Mouse (Mus musculus) stomach, embryonic 14.5 days (tissue): ENCODE results near the gene Trim17. TPM values are rescaled to one million over a fixed set of nuclear protein-coding genes. Genes with fewer than 3 reads are reported as not detected.
A peak's percentile ranks its signal among the peaks of the same experiment; 100 is the strongest.

Experiments used
- ATAC-seq: fragments of 200-750 bp; cut with Nextera tagmentation; 2 replicates; pipeline ENCODE4 v1.8.0; 2017; ENCODE audit warnings: low read depth, moderate TSS enrichment; ENCODE audit not compliant: insufficient number of reproducible peaks, insufficient read depth, low FRiP score
- H3K27ac ChIP-seq: fragments of 300-500 bp; sonication (generic); 2 replicates; pipeline ENCODE4 v1.5.1; 2014; ENCODE audit warnings: mild to moderate bottlenecking, low read length, moderate library complexity, mixed read lengths
- H3K27me3 ChIP-seq: fragments of 300-500 bp; sonication (generic); 2 replicates; pipeline ENCODE4 v1.6.1; 2014; ENCODE audit warnings: low read length, control low read depth, mixed read lengths; ENCODE audit not compliant: control insufficient read depth, insufficient read depth
- H3K36me3 ChIP-seq: fragments of 300-500 bp; sonication (generic); 2 replicates; pipeline ENCODE4 v1.6.1; 2014; ENCODE audit warnings: mild to moderate bottlenecking, control low read depth, low read length, moderate library complexity, mixed read lengths; ENCODE audit not compliant: control insufficient read depth, insufficient read depth
- H3K4me1 ChIP-seq: fragments of 300-500 bp; sonication (generic); 2 replicates; pipeline ENCODE4 v1.6.1; 2014; ENCODE audit warnings: low read length, control low read depth, mixed read lengths; ENCODE audit not compliant: control insufficient read depth, insufficient read depth
- H3K4me2 ChIP-seq: fragments of 300-500 bp; sonication (generic); replicated peaks from 2 replicates; pipeline ENCODE4 v1.6.1; 2014; ENCODE audit warnings: low read depth, low read length, control low read depth
- H3K4me3 ChIP-seq: fragments of 300-500 bp; sonication (generic); 2 replicates; pipeline ENCODE4 v1.5.1; 2014; ENCODE audit warnings: low read depth, low read length, control low read depth
- H3K9ac ChIP-seq: fragments of 300-500 bp; sonication (generic); replicated peaks from 2 replicates; pipeline ENCODE4 v1.6.1; 2014; ENCODE audit warnings: low read depth, mild to moderate bottlenecking, control low read depth, low read length, moderate library complexity, mixed read lengths
- H3K9me3 ChIP-seq: fragments of 300-500 bp; sonication (generic); 2 replicates; pipeline ENCODE4 v1.6.1; 2016; ENCODE audit warnings: low read depth, low read length, control low read depth; ENCODE audit not compliant: control insufficient read depth
- WGBS: fragments of 180-500 bp; shearing (Covaris S2); extraction: QIAGEN DNeasy Blood & Tissue Kit; methylation state at CpG from one replicate; pipeline ENCODE4 v1.1.7; 2014; 5-methylcytosine and 5-hydroxymethylcytosine counted together
- polyA plus RNA-seq: library from polyadenylated mRNA; unstranded; fragments of >200 nt; fragmentation: Nextera tagmentation; extraction: Ambion mirVana; gene quantifications from 2 replicates; pipeline ENCODE4 v1.2.1, GENCODE M21; 2014

The Trim17 gene
- polyA plus RNA-seq, 1 experiment from 2014 or later, result 0.20 TPM

- WGBS, result 67% methylated on average over 2 of the region's 3 CpGs
- no peak for ATAC-seq
These were observed 27.8 kb upstream of the Trim17 start for GRCm38 (mm10) chr11:58926651-58927050.

GRCm38 (mm10) chr11:58927053-58927452, 27.4 kb upstream of the Trim17 start:
- 61% methylated on average over 2 of the region's 2 CpGs for WGBS
- Histone ChIP-seq H3K27me3 (no peaks in the 10 kb centered on the region), H3K9me3 (no peaks in the 10 kb centered on the region), H3K9ac (no peak overlapping the region), H3K36me3 (peaks cover 6% of the 10 kb centered on the region), H3K4me2 (no peak overlapping the region), H3K27ac (no peak overlapping the region), H3K4me1 (no peaks in the 10 kb centered on the region), H3K4me3 (no peak overlapping the region)
- ATAC-seq, result no peak

More at GRCm38 (mm10) chr11:58926651-58927050, 27.8 kb upstream of the Trim17 start:
- Histone ChIP-seq H3K27ac (no peak overlapping the region), H3K27me3 (no peaks in the 10 kb centered on the region), H3K9me3 (no peaks in the 10 kb centered on the region), H3K9ac (no peak overlapping the region), H3K4me1 (no peaks in the 10 kb centered on the region), H3K4me3 (no peak overlapping the region), H3K36me3 (peaks cover 2% of the 10 kb centered on the region), H3K4me2 (no peak overlapping the region)

GRCm38 (mm10) chr11:58927790-58928651, 26.5 kb upstream of the Trim17 start:
- no peak overlapping the region for H3K4me3 ChIP-seq
- H3K9ac ChIP-seq, result no peak overlapping the region
- H3K4me2 ChIP-seq, result peak overlapping the region; percentile 28; the same call in 1 of the 2 replicates
- ATAC-seq, result no peak
- no peaks in the 10 kb centered on the region for H3K9me3 ChIP-seq
- WGBS, result 26% methylated on average over 20 of the region's 20 CpGs
- H3K36me3 ChIP-seq, result peaks cover 13% of the 10 kb centered on the region
- no peaks in the 10 kb centered on the region for H3K27me3 ChIP-seq
- H3K27ac ChIP-seq, result no peak overlapping the region
- H3K4me1 ChIP-seq, result no peaks in the 10 kb centered on the region

GRCm38 (mm10) chr11:58929055-58929454, 25.4 kb upstream of the Trim17 start:
- Histone ChIP-seq H3K36me3 (peaks cover 23% of the 10 kb centered on the region), H3K9ac (no peak overlapping the region), H3K4me1 (no peaks in the 10 kb centered on the region), H3K27ac (no peak overlapping the region), H3K4me2 (no peak overlapping the region), H3K27me3 (no peaks in the 10 kb centered on the region), H3K4me3 (no peak overlapping the region), H3K9me3 (no peaks in the 10 kb centered on the region)
- no peak for ATAC-seq
- WGBS, result 58% methylated on average over 4 of the region's 4 CpGs

- Histone ChIP-seq H3K36me3 (peaks cover 29% of the 10 kb centered on the region), H3K4me3 (no peak overlapping the region), H3K9me3 (no peaks in the 10 kb centered on the region), H3K4me2 (no peak overlapping the region), H3K27ac (no peak overlapping the region), H3K4me1 (no peaks in the 10 kb centered on the region), H3K27me3 (no peaks in the 10 kb centered on the region), H3K9ac (no peak overlapping the region)
- 45% methylated on average over 3 of the region's 3 CpGs for WGBS
- ATAC-seq, result no peak
These were observed 24.8 kb upstream of the Trim17 start for GRCm38 (mm10) chr11:58929641-58930040.

- Histone ChIP-seq H3K4me3 (no peak overlapping the region), H3K4me1 (no peaks in the 10 kb centered on the region), H3K9me3 (no peaks in the 10 kb centered on the region), H3K4me2 (no peak overlapping the region), H3K9ac (no peak overlapping the region), H3K27ac (no peak overlapping the region), H3K36me3 (peaks cover 29% of the 10 kb centered on the region), H3K27me3 (no peaks in the 10 kb centered on the region)
- WGBS, result 92% methylated on average over 3 of the region's 3 CpGs
- no peak for ATAC-seq
These were observed 24.2 kb upstream of the Trim17 start for GRCm38 (mm10) chr11:58930254-58930653.

GRCm38 (mm10) chr11:58931576-58931975, 22.9 kb upstream of the Trim17 start:
- Histone ChIP-seq H3K27me3 (no peaks in the 10 kb centered on the region), H3K4me1 (peaks cover 1% of the 10 kb centered on the region; the same call in 1 of the 2 replicates), H3K36me3 (peaks cover 37% of the 10 kb centered on the region), H3K4me2 (no peak overlapping the region), H3K4me3 (no peak overlapping the region), H3K9ac (no peak overlapping the region), H3K9me3 (no peaks in the 10 kb centered on the region), H3K27ac (no peak overlapping the region)
- no peak for ATAC-seq
- WGBS, result 68% methylated on average over 4 of the region's 4 CpGs

- 1% methylated on average over 12 of the region's 13 CpGs for WGBS
- Histone ChIP-seq H3K4me3 (peak overlapping the region; percentile 97), H3K27me3 (no peaks in the 10 kb centered on the region), H3K4me1 (peaks cover 13% of the 10 kb centered on the region), H3K27ac (peak overlapping the region; percentile 94; the same call in 1 of the 2 replicates), H3K9ac (peak overlapping the region; percentile 97), H3K4me2 (peak overlapping the region; percentile 94), H3K36me3 (peaks cover 33% of the 10 kb centered on the region), H3K9me3 (no peaks in the 10 kb centered on the region)
- no peak for ATAC-seq
These were observed 16.6 kb upstream of the Trim17 start for GRCm38 (mm10) chr11:58937909-58938308.
